Mouse (Mus musculus): ENCODE measurements around the gene Magi1.

Magi1 gene

GRCm38 (mm10) chr6:94283318-94284061 lies at the start of gene Magi1:
Gene Magi1, minus strand, starts transcription at chr6:94283917.
- peak; percentile 56 for DNase-seq (ENCODE audit: low spot score)

GRCm38 (mm10) chr6:94327143-94327542 lies 43.4 kb upstream of the Magi1 start:
- no peak for DNase-seq (ENCODE audit: low spot score)

DNA sequence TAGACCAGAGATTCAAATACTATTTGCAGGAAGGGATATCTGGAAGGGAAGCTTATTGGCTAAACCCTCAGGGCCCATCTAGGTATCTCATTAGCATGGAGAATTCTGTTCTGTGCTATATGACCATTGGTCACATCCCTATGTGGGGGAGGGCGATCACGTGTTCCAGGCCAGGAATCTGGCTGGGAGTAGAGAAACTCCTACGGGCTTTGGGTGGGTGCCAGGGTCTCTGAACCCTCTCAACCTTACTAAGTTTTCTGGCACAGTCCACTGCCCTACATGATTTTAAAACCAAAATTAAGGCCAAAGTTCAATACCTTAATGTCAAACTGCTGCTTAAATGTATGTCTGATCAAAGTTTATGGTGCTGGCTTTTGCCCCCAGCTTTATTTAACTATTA lies 33.2 kb upstream of the Magi1 start:
- no peak for DNase-seq (ENCODE audit: low spot score)

- no peak for DNase-seq (ENCODE audit: low spot score)
These were observed 28.6 kb upstream of the Magi1 start for GRCm38 (mm10) chr6:94312285-94312684.

- DNase-seq (ENCODE audit: low spot score) = no peak
These were observed 24.8 kb upstream of the Magi1 start for GRCm38 (mm10) chr6:94308498-94308897.

GRCm38 (mm10) chr6:94303512-94303911 lies 19.8 kb upstream of the Magi1 start:
- no peak for DNase-seq (ENCODE audit: low spot score)

- no peak for DNase-seq (ENCODE audit: low spot score)
These were observed 18.1 kb upstream of the Magi1 start for GRCm38 (mm10) chr6:94301804-94302203.

GRCm38 (mm10) chr6:94300562-94300961 lies 16.8 kb upstream of the Magi1 start:
- no peak for DNase-seq (ENCODE audit: low spot score)

GRCm38 (mm10) chr6:94287387-94287786 lies 3.7 kb upstream of the Magi1 start:
- no peak for DNase-seq (ENCODE audit: low spot score)

DNA sequence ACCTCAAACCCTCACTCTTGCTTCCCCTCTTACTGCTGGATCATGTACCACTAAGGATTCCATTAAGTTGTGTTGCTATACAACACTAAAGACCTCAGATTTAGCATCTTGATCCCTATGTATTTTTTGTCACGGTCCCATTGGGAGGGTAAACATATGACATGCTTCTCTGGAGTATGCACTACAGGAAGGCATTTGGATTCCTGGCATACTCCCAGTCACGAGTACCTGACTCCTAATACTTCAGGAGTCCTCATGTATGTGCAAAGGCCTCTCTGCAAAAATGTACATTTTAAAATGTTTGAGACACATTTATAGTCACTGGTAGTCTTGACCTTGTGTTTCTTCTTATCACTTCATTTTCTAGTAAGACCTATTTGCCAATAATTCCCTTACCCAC lies 2.8 kb upstream of the Magi1 start:
- DNase-seq (ENCODE audit: low spot score) = no peak

DNA sequence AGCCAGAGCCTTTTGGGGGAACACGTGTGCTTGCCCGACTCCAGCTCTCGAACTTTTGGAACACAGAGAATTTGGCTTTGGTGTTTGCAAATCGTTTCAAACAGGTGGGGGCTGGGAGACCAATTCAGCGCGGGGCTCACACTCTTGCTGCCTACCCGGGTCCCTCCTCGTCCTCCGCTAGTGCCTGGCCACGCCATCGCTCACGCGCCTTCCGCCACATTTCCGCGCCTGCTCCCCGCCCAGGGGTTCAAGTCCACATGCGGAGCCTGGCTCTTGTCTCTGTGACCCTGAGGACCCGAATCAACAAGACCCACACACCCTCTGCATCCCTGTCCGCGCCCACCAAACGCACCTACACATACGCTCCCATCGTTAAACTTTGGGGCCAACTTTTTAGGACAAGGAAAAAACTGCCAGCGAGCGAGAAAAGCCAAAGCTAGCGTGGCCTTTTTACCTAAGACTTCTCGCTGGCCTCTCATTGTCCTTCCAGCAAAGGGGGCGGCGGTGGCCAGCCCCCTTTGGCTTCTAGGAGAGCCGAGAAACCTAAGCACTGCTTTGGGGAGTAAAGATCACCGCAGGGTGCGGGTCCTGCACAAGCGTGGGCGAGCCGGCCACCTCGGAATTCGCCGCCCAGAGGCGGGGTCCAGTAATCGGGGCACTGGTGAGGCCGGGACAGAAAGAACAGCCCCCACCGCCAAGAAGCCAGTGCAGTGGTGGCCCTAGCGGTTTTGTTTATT lies 540 bp upstream of the Magi1 start:
- DNase-seq (ENCODE audit: low spot score) = no peak

DNA sequence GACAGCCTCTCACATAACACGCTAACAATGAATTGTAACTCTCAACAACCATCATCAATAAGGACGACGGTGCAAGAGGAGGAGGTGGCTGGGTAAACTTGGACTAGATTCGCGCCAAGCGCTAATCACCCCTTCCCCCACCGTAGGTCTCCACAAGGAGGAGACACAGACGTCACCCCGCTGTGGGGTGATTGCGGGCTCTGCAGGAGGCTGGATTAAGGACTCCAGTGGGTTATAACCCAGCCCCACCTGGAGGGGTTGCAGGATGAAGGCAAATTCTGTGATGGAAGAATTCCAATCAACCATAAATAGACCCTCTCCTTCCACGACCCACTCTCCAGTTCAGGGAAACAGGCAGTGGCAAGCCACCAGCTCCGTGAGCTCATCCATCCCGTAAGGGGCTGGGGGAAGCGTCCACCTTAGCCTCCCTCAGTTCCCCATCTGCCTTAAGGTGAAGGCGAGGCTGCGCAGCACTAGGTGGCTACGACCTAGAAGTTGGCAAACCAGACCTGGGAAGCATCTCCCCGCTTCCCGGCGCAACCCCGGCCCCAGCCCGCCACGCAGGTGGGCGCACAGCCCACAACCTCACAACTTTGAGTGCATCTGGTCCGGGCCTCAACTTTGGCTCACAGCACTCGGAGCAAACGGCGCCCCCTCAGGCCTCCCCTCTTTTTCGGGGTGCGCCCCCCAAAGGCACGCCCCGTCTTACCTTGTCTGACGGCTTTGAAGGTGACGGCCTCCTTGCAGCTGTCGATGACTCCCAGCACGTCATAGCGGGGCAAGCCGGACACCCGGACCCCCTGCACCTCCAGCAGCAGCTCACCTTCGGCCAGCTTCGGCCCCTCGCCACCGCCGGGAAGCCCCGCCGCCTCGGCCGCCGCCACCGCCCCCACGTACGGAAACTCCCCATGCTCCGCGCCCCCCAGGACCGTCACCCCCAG lies 1.1 kb downstream of the Magi1 start:
- no peak for DNase-seq (ENCODE audit: low spot score)

GRCm38 (mm10) chr6:94281606-94282280 lies 2.0 kb downstream of the Magi1 start:
- no peak for DNase-seq (ENCODE audit: low spot score)

DNA sequence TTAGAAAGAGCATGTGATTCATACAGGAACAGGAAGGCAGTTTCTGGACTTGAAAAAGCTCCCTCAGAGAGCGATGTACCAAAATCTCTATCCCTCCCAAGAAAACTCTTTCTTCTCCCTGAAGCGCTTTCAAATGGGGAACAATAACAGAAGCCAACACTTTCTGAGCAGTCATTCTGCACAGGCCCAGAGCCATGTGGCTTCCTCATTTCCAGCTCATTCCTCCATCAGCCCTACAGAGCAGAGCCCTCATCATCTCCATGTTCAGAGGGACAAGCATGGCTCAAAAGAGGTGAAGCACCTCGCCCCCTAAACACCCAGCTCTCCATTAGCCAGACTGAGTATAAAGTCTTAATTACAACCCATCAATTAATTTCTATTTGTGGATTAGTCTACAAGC lies 9.8 kb downstream of the Magi1 start:
- no peak for DNase-seq (ENCODE audit: low spot score)

DNA sequence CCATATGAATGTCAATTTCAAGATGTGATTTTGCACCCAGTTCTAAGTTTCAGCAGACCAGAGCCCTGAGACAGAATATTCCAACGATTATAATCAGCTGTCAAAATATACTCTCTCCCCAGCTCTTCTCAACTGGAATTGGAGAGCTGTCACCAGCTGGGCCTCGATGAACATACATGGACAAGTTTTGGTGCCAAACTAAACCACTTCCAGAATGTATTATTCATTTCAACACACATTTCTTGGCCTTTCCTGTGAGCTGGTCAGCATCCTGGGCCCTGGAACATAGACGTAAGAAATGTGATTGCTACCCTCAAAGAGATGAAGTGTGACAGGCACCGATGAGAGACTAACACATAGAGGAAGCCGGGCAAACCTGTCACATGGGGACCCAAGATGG lies 13.7 kb downstream of the Magi1 start:
- no peak for DNase-seq (ENCODE audit: low spot score)

GRCm38 (mm10) chr6:94269174-94269573 lies 14.5 kb downstream of the Magi1 start:
- DNase-seq (ENCODE audit: low spot score) = no peak

DNA sequence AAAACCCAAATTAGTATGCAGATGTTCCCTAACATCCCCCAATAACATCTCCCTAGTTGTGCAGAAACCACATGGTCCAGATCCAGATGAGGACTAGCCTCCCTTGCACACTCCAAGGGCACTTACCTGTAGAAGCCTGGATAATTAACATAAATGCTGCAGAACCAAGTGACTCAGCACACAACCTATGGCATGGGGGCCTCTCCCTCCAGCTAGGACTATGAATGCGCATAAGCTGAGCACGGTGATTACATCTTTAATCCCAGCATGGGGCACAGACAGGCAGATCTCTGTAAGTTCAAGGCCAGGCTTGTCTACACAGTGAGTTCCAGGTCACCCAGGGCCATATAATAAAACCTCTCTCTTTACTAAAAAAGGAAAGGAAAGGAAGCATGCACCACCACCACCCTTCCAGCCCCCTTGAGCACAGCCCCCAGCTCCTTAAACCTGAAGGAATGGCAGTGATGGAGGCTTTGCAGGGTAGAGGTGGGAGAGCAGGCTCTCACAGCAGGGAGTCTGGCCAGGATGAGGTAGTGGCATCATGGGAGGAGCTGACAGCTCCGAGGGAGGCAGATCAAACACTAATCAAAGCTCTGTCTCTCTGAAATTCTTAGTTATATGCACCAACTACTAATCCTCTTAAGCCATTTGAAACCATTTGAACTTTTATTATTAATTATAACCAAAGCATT lies 18.3 kb downstream of the Magi1 start:
- DNase-seq (ENCODE audit: low spot score) = no peak

DNA sequence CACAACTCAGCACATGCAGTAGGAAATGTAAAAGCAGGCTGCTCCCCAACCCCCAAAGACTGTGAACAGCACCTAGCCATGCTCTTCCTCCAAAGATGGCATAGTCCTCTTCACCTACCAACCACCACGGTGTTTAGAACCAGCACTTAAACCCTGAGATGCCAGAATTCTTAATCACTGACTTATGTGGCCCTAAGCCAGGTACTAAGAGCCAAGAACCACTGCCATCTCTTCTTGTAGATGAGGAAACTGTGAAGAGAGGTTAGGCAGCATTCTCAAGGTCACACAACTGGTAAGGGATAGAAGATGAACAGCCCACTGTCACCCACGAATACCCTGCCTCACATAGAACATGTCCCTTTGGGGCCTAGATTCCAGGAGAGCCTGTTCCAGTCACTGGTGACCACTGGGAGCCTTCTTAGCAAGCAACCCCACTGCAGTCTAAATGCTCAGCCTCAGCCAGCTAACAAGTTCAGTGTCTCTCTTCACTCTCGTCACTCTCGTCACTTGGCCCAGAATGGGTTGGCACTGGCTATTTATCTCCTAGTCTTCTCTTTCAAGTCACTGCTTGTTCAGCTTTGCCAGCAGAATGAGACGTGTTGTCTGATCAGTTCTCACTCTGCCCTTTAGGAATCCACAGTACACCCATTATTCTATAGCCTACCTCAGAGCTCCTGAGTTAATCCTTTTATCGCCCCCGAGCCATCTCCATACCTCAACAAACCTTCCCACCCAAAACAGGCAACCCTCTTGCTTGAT lies 19.4 kb downstream of the Magi1 start:
- DNase-seq (ENCODE audit: low spot score) = no peak

- no peak for DNase-seq (ENCODE audit: low spot score)
These were observed 22.9 kb downstream of the Magi1 start for GRCm38 (mm10) chr6:94260831-94261230.

DNA sequence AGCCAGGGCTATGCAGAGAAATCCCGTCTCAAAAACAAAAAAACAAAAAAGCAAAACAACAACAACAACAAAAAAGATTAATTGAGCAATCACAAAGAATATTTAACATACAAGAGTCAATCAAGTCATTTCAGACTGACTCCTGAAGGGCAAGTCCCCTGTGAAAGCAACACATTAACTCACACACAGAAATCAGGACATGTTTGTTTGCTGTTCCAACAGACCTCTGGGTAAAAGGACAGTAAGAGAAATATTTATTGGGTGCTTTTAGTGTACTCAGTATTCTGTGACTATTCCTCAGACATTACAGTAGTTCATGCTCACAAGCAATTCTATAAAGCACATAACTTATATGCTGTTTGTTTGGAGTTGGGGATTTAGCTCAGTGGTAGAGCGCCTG lies 23.7 kb downstream of the Magi1 start:
- DNase-seq (ENCODE audit: low spot score) = no peak

DNA sequence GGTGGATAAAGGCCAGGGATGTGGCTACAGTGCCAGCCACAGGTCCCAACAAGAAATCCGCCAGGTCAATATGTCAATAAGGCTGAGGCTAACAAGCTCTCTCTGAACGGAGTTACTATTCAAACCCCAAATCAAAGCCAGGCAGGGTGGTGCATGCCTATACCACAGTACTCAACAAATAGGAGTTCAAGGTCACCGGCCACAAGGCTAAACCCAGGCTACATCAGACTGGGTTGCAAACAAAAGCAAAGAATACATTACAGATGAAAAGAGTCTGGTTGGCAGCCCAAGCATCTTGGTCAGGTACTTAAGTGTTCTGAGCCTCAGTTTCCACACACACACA lies 25.9 kb downstream of the Magi1 start:
- no peak for DNase-seq (ENCODE audit: low spot score)

Data from c-Kit-positive CD71-positive TER-119-positive erythroid progenitor cells, embryonic 14.5 days (primary cell).